Mouse (Mus musculus): ENCODE data around the gene Kirrel3. TPM values are rescaled to one million over a fixed set of nuclear protein-coding genes. Genes with fewer than 3 reads are reported as not detected.

Gene Kirrel3
- polyA plus RNA-seq, 1 experiment from 2014 or later = 0.60 TPM

GRCm38 (mm10) chr9:34579174-34579573 lies 93.5 kb downstream of the Kirrel3 start:
- H3K27ac ChIP-seq (ENCODE audit: low read depth, low read length) = no peak overlapping the region
- no peaks in the 10 kb centered on the region for H3K9me3 ChIP-seq (ENCODE audit: control insufficient read depth)
- no peaks in the 10 kb centered on the region for H3K27me3 ChIP-seq (replicated peaks; ENCODE audit: control insufficient read depth, insufficient read depth, low read length)
- H3K4me1 ChIP-seq (replicated peaks; ENCODE audit: control insufficient read depth, insufficient read depth, low read length) = no peaks in the 10 kb centered on the region
- H3K4me2 ChIP-seq (replicated peaks; ENCODE audit: low read depth) = no peak overlapping the region
- no peaks in the 10 kb centered on the region for H3K36me3 ChIP-seq (ENCODE audit: control insufficient read depth, insufficient read depth)
- 87% methylated on average over 6 of the region's 6 CpGs for WGBS
- no peak overlapping the region for H3K9ac ChIP-seq (ENCODE audit: low read depth, low read length)
- no peak for TF ChIP-seq CTCF (IDR thresholded peaks at IDR 0.05; ENCODE audit: low read depth)
- ATAC-seq = no peak
- H3K4me3 ChIP-seq (ENCODE audit: low read depth, low read length) = no peak overlapping the region

DNA sequence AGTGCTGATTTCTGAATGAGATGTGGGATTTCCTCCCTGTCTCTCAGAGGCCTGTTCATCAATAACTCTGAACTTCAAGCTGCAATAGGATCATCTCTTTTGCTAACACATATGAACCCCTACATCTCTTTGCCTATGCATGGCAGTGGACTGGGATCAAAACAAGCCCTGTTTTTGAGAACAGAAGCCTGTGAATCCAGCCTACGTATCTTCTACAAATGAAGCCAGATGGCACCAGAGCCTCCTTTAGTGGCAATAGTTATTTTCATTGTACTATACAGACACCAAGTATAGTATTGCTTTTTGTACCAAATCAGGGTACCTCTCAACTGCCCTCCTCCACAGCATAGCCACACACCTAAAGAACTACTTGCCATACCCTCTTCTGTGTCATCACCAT lies 94.4 kb downstream of the Kirrel3 start:
- no peaks in the 10 kb centered on the region for H3K36me3 ChIP-seq (ENCODE audit: control insufficient read depth, insufficient read depth)
- H3K27ac ChIP-seq (ENCODE audit: low read depth, low read length) = no peak overlapping the region
- no peaks in the 10 kb centered on the region for H3K4me1 ChIP-seq (replicated peaks; ENCODE audit: control insufficient read depth, insufficient read depth, low read length)
- H3K27me3 ChIP-seq (replicated peaks; ENCODE audit: control insufficient read depth, insufficient read depth, low read length) = no peaks in the 10 kb centered on the region
- no peak overlapping the region for H3K9ac ChIP-seq (ENCODE audit: low read depth, low read length)
- no peak for TF ChIP-seq CTCF (IDR thresholded peaks at IDR 0.05; ENCODE audit: low read depth)
- ATAC-seq = no peak
- WGBS = 89% methylated on average over 1 of the region's 1 CpGs
- H3K9me3 ChIP-seq (ENCODE audit: control insufficient read depth) = no peaks in the 10 kb centered on the region
- H3K4me2 ChIP-seq (replicated peaks; ENCODE audit: low read depth) = no peak overlapping the region
- H3K4me3 ChIP-seq (ENCODE audit: low read depth, low read length) = no peak overlapping the region

- Histone ChIP-seq H3K4me2 (replicated peaks; ENCODE audit: low read depth) (no peak overlapping the region), H3K4me3 (ENCODE audit: low read depth, low read length) (no peak overlapping the region), H3K9me3 (ENCODE audit: control insufficient read depth) (no peaks in the 10 kb centered on the region), H3K4me1 (replicated peaks; ENCODE audit: control insufficient read depth, insufficient read depth, low read length) (no peaks in the 10 kb centered on the region), H3K36me3 (ENCODE audit: control insufficient read depth, insufficient read depth) (no peaks in the 10 kb centered on the region), H3K27me3 (replicated peaks; ENCODE audit: control insufficient read depth, insufficient read depth, low read length) (no peaks in the 10 kb centered on the region), H3K9ac (ENCODE audit: low read depth, low read length) (no peak overlapping the region), H3K27ac (ENCODE audit: low read depth, low read length) (no peak overlapping the region)
- no peak for TF ChIP-seq CTCF (IDR thresholded peaks at IDR 0.05; ENCODE audit: low read depth)
- 89% methylated on average over 1 of the region's 1 CpGs for WGBS
- ATAC-seq = no peak
These were observed 96.8 kb downstream of the Kirrel3 start for GRCm38 (mm10) chr9:34582496-34582895.

DNA sequence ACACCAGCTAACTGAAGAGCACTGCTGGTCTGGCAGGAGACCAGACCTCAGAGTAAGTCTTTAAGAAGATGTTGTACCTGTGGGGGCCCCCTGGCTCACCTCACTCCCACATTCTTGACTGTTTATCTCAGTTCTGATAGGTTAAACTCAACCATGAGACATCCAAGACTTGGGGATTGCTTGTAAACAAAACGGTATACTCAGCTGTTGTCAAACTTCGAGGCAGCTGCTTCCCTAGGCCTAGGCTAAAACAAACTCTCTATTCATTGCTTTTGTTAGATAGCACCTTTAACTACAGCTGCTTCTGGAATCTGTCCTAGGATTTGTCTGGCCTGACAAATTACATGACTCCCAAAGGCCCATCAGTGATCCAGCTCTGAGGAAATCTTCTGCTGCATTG lies 99.8 kb downstream of the Kirrel3 start:
- WGBS = 17% methylated on average over 2 of the region's 2 CpGs
- Histone ChIP-seq H3K4me1 (replicated peaks; ENCODE audit: control insufficient read depth, insufficient read depth, low read length) (no peaks in the 10 kb centered on the region), H3K27ac (ENCODE audit: low read depth, low read length) (no peak overlapping the region), H3K9ac (ENCODE audit: low read depth, low read length) (no peak overlapping the region), H3K4me2 (replicated peaks; ENCODE audit: low read depth) (no peak overlapping the region), H3K9me3 (ENCODE audit: control insufficient read depth) (no peaks in the 10 kb centered on the region), H3K36me3 (ENCODE audit: control insufficient read depth, insufficient read depth) (no peaks in the 10 kb centered on the region), H3K4me3 (ENCODE audit: low read depth, low read length) (no peak overlapping the region), H3K27me3 (replicated peaks; ENCODE audit: control insufficient read depth, insufficient read depth, low read length) (no peaks in the 10 kb centered on the region)
- no peak for ATAC-seq
- no peak for TF ChIP-seq CTCF (IDR thresholded peaks at IDR 0.05; ENCODE audit: low read depth)

DNA sequence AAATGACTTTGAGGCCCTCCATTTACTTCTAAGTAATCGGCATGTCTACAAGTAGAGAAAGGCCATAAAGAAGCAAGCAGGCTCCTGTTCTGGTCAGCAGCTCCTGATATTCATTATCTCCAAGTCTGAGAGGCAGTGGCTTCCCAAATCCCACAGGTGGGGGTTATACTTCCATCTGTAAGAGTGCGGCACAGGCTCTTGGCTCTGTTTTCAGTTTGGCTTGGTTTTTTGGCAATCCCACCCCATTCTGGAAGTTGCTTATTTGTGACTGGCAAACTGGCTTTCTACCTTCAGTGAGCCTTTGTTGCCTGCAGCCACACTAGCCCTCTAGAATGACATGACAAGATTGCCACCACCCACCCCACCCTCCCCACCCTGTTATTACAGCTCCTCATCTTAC lies 100.4 kb downstream of the Kirrel3 start:
- Histone ChIP-seq H3K27ac (ENCODE audit: low read depth, low read length) (no peak overlapping the region), H3K9me3 (ENCODE audit: control insufficient read depth) (no peaks in the 10 kb centered on the region), H3K27me3 (replicated peaks; ENCODE audit: control insufficient read depth, insufficient read depth, low read length) (no peaks in the 10 kb centered on the region), H3K4me3 (ENCODE audit: low read depth, low read length) (no peak overlapping the region), H3K4me2 (replicated peaks; ENCODE audit: low read depth) (no peak overlapping the region), H3K36me3 (ENCODE audit: control insufficient read depth, insufficient read depth) (no peaks in the 10 kb centered on the region), H3K4me1 (replicated peaks; ENCODE audit: control insufficient read depth, insufficient read depth, low read length) (no peaks in the 10 kb centered on the region), H3K9ac (ENCODE audit: low read depth, low read length) (no peak overlapping the region)
- 21% methylated on average over 2 of the region's 2 CpGs for WGBS
- ATAC-seq = no peak
- TF ChIP-seq CTCF (IDR thresholded peaks at IDR 0.05; ENCODE audit: low read depth) = no peak

GRCm38 (mm10) chr9:34589799-34590198 lies 104.1 kb downstream of the Kirrel3 start:
- Histone ChIP-seq H3K4me2 (replicated peaks; ENCODE audit: low read depth) (no peak overlapping the region), H3K4me3 (ENCODE audit: low read depth, low read length) (no peak overlapping the region), H3K9ac (ENCODE audit: low read depth, low read length) (no peak overlapping the region), H3K36me3 (ENCODE audit: control insufficient read depth, insufficient read depth) (no peaks in the 10 kb centered on the region), H3K27me3 (replicated peaks; ENCODE audit: control insufficient read depth, insufficient read depth, low read length) (no peaks in the 10 kb centered on the region), H3K4me1 (replicated peaks; ENCODE audit: control insufficient read depth, insufficient read depth, low read length) (no peaks in the 10 kb centered on the region), H3K27ac (ENCODE audit: low read depth, low read length) (no peak overlapping the region), H3K9me3 (ENCODE audit: control insufficient read depth) (no peaks in the 10 kb centered on the region)
- 81% methylated on average over 1 of the region's 1 CpGs for WGBS
- ATAC-seq = no peak
- TF ChIP-seq CTCF (IDR thresholded peaks at IDR 0.05; ENCODE audit: low read depth) = no peak

DNA sequence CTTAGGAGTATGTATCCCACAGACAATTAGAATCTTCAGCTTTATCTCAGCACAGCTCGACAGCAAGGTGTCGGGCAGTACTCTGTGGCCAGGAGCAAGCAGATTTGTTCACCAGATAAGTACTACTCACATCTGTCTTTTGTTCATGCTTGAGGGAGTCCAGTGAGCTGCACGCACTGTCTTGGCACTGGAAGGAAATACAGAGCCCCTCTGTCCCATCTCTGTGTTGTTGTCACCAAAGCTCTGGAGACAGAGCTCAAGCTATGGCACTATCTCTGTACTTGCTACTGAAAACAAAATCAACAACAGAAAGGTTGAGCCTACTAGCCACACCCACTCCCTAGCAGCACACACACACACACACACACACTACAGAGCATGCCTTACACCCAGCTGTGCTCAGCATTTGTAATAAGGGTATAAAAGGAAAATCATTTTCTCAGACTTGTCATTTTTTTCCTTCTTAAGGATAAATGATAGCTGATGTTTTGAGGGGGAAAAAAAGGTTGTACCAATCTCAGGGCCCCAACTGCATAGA lies 106.4 kb downstream of the Kirrel3 start:
- Histone ChIP-seq H3K4me1 (replicated peaks; ENCODE audit: control insufficient read depth, insufficient read depth, low read length) (no peaks in the 10 kb centered on the region), H3K27ac (ENCODE audit: low read depth, low read length) (no peak overlapping the region), H3K9ac (ENCODE audit: low read depth, low read length) (no peak overlapping the region), H3K4me3 (ENCODE audit: low read depth, low read length) (no peak overlapping the region), H3K36me3 (ENCODE audit: control insufficient read depth, insufficient read depth) (no peaks in the 10 kb centered on the region), H3K27me3 (replicated peaks; ENCODE audit: control insufficient read depth, insufficient read depth, low read length) (no peaks in the 10 kb centered on the region), H3K9me3 (ENCODE audit: control insufficient read depth) (no peaks in the 10 kb centered on the region), H3K4me2 (replicated peaks; ENCODE audit: low read depth) (no peak overlapping the region)
- ATAC-seq = no peak
- 51% methylated on average over 3 of the region's 3 CpGs for WGBS
- no peak for TF ChIP-seq CTCF (IDR thresholded peaks at IDR 0.05; ENCODE audit: low read depth)
